Mouse (Mus musculus) megakaryocyte, embryonic 14.5 days (primary cell): ENCODE results near the gene Prm2.

Source experiments
- FLI1 ChIP-seq: IDR thresholded peaks from 2 replicates; pipeline ENCODE4 v1.6.1; 2012; ENCODE audit warnings: low read length, inconsistent platforms, mixed read lengths
- GATA1 ChIP-seq: IDR thresholded peaks from 3 replicates; pipeline ENCODE4 v1.6.1; 2012; ENCODE audit warnings: mixed read lengths, low read length, inconsistent platforms, borderline replicate concordance

- no peak for TF ChIP-seq GATA1
- TF ChIP-seq FLI1, result no peak
Observed at GRCm38 (mm10) chr16:10805789-10806527, 10.0 kb upstream of the Prm2 start, which contains the start of gene Prm1.
